Mouse (Mus musculus): ENCODE measurements around the gene Gm11563. TPM values are rescaled to one million over a fixed set of nuclear protein-coding genes. Genes with fewer than 3 reads are reported as not detected.
"Not testable (repeated sequence)": the region's sequence is repeated elsewhere in the genome, so short reads cannot be mapped to it uniquely, and the experiment has no call there.

Gene Gm11563
- polyA plus RNA-seq, 1 experiment = not detected

DNA sequence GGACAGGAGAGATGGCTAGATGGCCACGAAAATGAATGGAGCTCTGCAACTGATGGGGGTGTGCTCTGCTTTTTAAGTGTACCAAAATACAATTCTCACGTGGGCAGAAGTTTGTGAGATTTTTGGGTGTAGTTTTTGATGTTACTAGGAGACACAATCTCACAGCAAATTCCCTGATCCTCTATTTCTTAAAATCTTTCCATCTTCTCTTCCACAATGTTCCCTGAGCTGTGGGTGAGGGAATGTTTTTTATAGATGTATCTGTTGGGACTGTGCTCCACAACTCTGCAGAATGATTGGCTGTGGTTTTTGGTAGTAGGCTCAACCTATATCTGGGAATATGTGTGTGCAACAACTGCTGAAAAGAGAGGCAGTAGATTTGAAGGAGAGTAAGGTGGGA lies 25.5 kb downstream of the Gm11563 start:
- Histone ChIP-seq H3K4me3 (no peak overlapping the region), H3K27me3 (ENCODE audit: control insufficient read depth, insufficient read depth, insufficient read length) (no peaks in the 10 kb centered on the region), H3ac (ENCODE audit: control insufficient read depth, insufficient read length) (no peak overlapping the region), H3K4me2 (ENCODE audit: low read depth) (no peak overlapping the region), H3K79me2 (ENCODE audit: control insufficient read depth, insufficient read depth) (no peaks in the 10 kb centered on the region), H3K36me3 (ENCODE audit: control insufficient read depth, insufficient read depth) (no peaks in the 10 kb centered on the region)
- TF ChIP-seq POLR2AphosphoS2 (IDR thresholded peaks at IDR 0.05; ENCODE audit: insufficient read length, low read depth) (no peak), REST (IDR thresholded peaks at IDR 0.05; ENCODE audit: insufficient read depth, insufficient read length) (no peak), E2F4 (IDR thresholded peaks at IDR 0.05; ENCODE audit: insufficient read depth) (no peak), MYOD1 (IDR thresholded peaks at IDR 0.05; ENCODE audit: control insufficient read depth in 1 of 3, insufficient read length in 2 of 3, low read depth in 2 of 3) (no peak), TCF3 (IDR thresholded peaks at IDR 0.05; ENCODE audit: insufficient read length, low read depth) (no peak), POLR2A (IDR thresholded peaks at IDR 0.05; ENCODE audit: insufficient read length, low read depth) (no peak), MAX (IDR thresholded peaks at IDR 0.05; ENCODE audit: low read depth) (no peak), TCF12 (IDR thresholded peaks at IDR 0.05; ENCODE audit: insufficient read depth, poor library complexity, severe bottlenecking) (no peak), MYOG (IDR thresholded peaks at IDR 0.05; ENCODE audit: control insufficient read depth in 1 of 3, insufficient read depth in 1 of 3, insufficient read length in 2 of 3, low read depth in 2 of 3) (no peak), USF1 (IDR thresholded peaks at IDR 0.05; ENCODE audit: low read depth) (no peak)

DNA sequence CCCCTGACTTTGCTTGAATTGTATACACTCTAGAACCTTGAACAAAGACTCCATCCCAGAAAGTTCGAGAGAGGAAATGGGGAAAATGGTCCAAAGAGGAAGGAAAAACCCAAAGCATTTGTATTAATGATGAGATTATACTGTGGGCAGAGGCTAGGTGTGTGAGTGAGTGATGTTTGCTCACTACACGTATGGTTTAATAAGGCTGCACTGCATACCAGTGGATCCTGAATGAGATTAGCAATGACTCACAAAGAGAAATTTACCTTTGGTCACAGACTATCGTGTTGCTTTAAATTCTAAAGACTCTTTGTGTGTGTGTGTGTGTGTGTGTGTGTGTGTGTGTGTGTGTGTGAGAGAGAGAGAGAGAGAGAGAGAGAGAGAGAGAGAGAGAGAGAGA lies 27.9 kb downstream of the Gm11563 start:
- H3K36me3 ChIP-seq (ENCODE audit: control insufficient read depth, insufficient read depth) = no peaks in the 10 kb centered on the region
- H3ac ChIP-seq (ENCODE audit: control insufficient read depth, insufficient read length) = no peak overlapping the region
- no peak overlapping the region for H3K4me3 ChIP-seq
- no peak overlapping the region for H3K4me2 ChIP-seq (ENCODE audit: low read depth)
- no peaks in the 10 kb centered on the region for H3K79me2 ChIP-seq (ENCODE audit: control insufficient read depth, insufficient read depth)
- TF ChIP-seq MYOD1 (IDR thresholded peaks at IDR 0.05; ENCODE audit: control insufficient read depth in 1 of 3, insufficient read length in 2 of 3, low read depth in 2 of 3) = no peak
- no peak for TF ChIP-seq TCF3 (IDR thresholded peaks at IDR 0.05; ENCODE audit: insufficient read length, low read depth)
- no peak for TF ChIP-seq E2F4 (IDR thresholded peaks at IDR 0.05; ENCODE audit: insufficient read depth)
- no peak for TF ChIP-seq CEBPB (IDR thresholded peaks at IDR 0.05; ENCODE audit: insufficient read depth, poor library complexity, severe bottlenecking)
- no peak for TF ChIP-seq TCF12 (IDR thresholded peaks at IDR 0.05; ENCODE audit: insufficient read depth, poor library complexity, severe bottlenecking)
- TF ChIP-seq MAX (IDR thresholded peaks at IDR 0.05; ENCODE audit: low read depth) = no peak
- TF ChIP-seq MYOG (IDR thresholded peaks at IDR 0.05; ENCODE audit: control insufficient read depth in 1 of 3, insufficient read depth in 1 of 3, insufficient read length in 2 of 3, low read depth in 2 of 3) = no peak
- TF ChIP-seq POLR2AphosphoS2 (IDR thresholded peaks at IDR 0.05; ENCODE audit: insufficient read length, low read depth) = no peak
- TF ChIP-seq REST (IDR thresholded peaks at IDR 0.05; ENCODE audit: insufficient read depth, insufficient read length) = no peak
- no peak for TF ChIP-seq USF1 (IDR thresholded peaks at IDR 0.05; ENCODE audit: low read depth)
- no peak for TF ChIP-seq POLR2A (IDR thresholded peaks at IDR 0.05; ENCODE audit: insufficient read length, low read depth)
- no peak for TF ChIP-seq SRF (IDR thresholded peaks at IDR 0.05; ENCODE audit: control insufficient read depth, insufficient read length, low read depth)
- H3K27me3 ChIP-seq (ENCODE audit: control insufficient read depth, insufficient read depth, insufficient read length) = no peaks in the 10 kb centered on the region

DNA sequence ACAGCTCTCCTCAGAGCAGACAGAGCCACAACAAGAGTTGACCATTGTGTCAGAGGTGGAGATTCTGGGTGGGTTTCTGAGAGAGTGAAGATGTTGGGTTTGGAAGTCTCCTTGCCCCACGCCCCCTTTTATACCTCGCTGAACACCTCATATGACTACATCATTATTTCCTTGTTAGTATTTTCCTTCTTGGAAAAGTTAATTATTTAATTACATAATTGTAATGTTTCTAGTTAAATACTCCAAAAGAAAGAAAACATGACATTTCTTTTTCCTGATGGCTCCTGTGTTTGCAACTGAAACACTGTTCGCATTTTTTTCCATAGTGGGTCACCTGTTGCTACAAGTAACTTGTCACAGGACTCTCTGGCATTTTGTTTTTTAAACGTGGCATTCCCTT lies 30.6 kb downstream of the Gm11563 start, which contains the start of gene Krtap4-1:
TSS of gene Krtap4-1 (minus strand) at position 101 of the 400 bp plus-strand sequence.
- H3K36me3 ChIP-seq (ENCODE audit: control insufficient read depth, insufficient read depth) = no peaks in the 10 kb centered on the region
- TF ChIP-seq MYOD1 (IDR thresholded peaks at IDR 0.05; ENCODE audit: control insufficient read depth in 1 of 3, insufficient read length in 2 of 3, low read depth in 2 of 3) = no peak
- TF ChIP-seq TCF3 (IDR thresholded peaks at IDR 0.05; ENCODE audit: insufficient read length, low read depth) = no peak
- TF ChIP-seq E2F4 (IDR thresholded peaks at IDR 0.05; ENCODE audit: insufficient read depth) = no peak
- no peak for TF ChIP-seq MYOG (IDR thresholded peaks at IDR 0.05; ENCODE audit: control insufficient read depth in 1 of 3, insufficient read depth in 1 of 3, insufficient read length in 2 of 3, low read depth in 2 of 3)
- no peak for TF ChIP-seq SRF (IDR thresholded peaks at IDR 0.05; ENCODE audit: control insufficient read depth, insufficient read length, low read depth)
- no peak for TF ChIP-seq MAX (IDR thresholded peaks at IDR 0.05; ENCODE audit: low read depth)
- TF ChIP-seq TCF12 (IDR thresholded peaks at IDR 0.05; ENCODE audit: insufficient read depth, poor library complexity, severe bottlenecking) = no peak
- TF ChIP-seq POLR2AphosphoS2 (IDR thresholded peaks at IDR 0.05; ENCODE audit: insufficient read length, low read depth) = no peak
- no peak for TF ChIP-seq CEBPB (IDR thresholded peaks at IDR 0.05; ENCODE audit: insufficient read depth, poor library complexity, severe bottlenecking)
- no peak for TF ChIP-seq POLR2A (IDR thresholded peaks at IDR 0.05; ENCODE audit: insufficient read length, low read depth)
- no peak for TF ChIP-seq USF1 (IDR thresholded peaks at IDR 0.05; ENCODE audit: low read depth)
- TF ChIP-seq REST (IDR thresholded peaks at IDR 0.05; ENCODE audit: insufficient read depth, insufficient read length) = no peak
- no peaks in the 10 kb centered on the region for H3K27me3 ChIP-seq (ENCODE audit: control insufficient read depth, insufficient read depth, insufficient read length)
- H3K79me2 ChIP-seq (ENCODE audit: control insufficient read depth, insufficient read depth) = no peaks in the 10 kb centered on the region
- no peak within 1 kb of the TSS for H3K4me2 ChIP-seq (ENCODE audit: low read depth)
- H3K4me3 ChIP-seq = no peak within 1 kb of the TSS
- no peak within 1 kb of the TSS for H3ac ChIP-seq (ENCODE audit: control insufficient read depth, insufficient read length)

DNA sequence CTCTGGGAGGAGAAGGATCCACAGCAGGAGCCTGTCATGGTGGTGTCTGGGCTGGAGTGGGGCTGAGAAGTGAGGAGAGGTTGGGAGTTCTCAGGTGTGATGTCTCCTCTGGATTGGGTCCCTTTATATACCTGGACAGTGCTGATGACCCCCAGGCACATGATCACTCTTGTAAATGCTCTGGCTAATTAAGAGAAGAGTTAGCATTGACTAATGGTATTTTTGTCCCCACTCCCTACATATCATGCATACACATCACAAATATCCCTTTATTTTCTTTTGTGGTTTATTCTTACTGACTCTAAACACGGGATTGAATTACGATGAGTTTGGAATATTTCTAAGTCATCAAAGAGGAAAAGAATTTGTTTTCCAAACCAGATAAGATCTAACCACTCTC lies 38.4 kb downstream of the Gm11563 start, which contains the start of gene Gm11562:
TSS of gene Gm11562 (minus strand) at position 101 of the 400 bp plus-strand sequence.
- Histone ChIP-seq H3K27me3 (ENCODE audit: control insufficient read depth, insufficient read depth, insufficient read length) (no peaks in the 10 kb centered on the region), H3K4me3 (no peak within 1 kb of the TSS), H3K36me3 (ENCODE audit: control insufficient read depth, insufficient read depth) (no peaks in the 10 kb centered on the region), H3K4me2 (ENCODE audit: low read depth) (no peak within 1 kb of the TSS), H3K79me2 (ENCODE audit: control insufficient read depth, insufficient read depth) (no peaks in the 10 kb centered on the region), H3ac (ENCODE audit: control insufficient read depth, insufficient read length) (no peak within 1 kb of the TSS)
- no peak for TF ChIP-seq CEBPB (IDR thresholded peaks at IDR 0.05; ENCODE audit: insufficient read depth, poor library complexity, severe bottlenecking)

DNA sequence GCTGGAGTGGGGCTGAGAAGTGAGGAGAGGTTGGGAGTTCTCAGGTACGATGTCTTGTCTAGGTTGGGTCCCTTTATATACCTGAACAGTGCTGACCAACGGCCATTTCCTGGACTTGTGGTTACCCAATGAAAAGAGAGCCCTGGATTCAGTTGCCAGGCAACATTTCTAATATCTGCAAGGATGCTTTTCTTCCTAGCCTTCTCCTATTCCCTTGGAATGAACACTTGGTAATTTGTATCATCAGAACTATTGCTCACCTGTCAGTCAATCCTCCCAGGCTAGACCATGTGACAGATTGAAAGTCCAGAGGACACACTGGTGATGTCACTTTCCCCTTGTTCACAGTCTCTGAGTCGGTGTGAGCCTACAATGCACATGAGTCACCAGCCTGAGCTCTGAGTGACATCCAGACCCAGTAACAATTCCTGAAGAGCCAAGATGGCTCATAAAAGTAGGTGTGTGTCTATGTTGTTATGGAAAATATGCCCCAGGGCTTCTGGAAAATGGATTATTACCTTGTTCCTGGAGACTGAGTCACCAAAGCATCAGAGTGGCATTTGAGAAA lies 43.9 kb downstream of the Gm11563 start, which contains the start of gene Krtap2-4:
TSS of gene Krtap2-4 (minus strand) at position 51 of the 568 bp plus-strand sequence.
- Histone ChIP-seq H3K4me3 (no peak within 1 kb of the TSS), H3K36me3 (ENCODE audit: control insufficient read depth, insufficient read depth) (no peaks in the 10 kb centered on the region), H3ac (ENCODE audit: control insufficient read depth, insufficient read length) (no peak within 1 kb of the TSS), H3K4me2 (ENCODE audit: low read depth) (no peak within 1 kb of the TSS), H3K27me3 (ENCODE audit: control insufficient read depth, insufficient read depth, insufficient read length) (no peaks in the 10 kb centered on the region), H3K79me2 (ENCODE audit: control insufficient read depth, insufficient read depth) (no peaks in the 10 kb centered on the region)
- TF ChIP-seq REST (IDR thresholded peaks at IDR 0.05; ENCODE audit: insufficient read depth, insufficient read length) = no peak

DNA sequence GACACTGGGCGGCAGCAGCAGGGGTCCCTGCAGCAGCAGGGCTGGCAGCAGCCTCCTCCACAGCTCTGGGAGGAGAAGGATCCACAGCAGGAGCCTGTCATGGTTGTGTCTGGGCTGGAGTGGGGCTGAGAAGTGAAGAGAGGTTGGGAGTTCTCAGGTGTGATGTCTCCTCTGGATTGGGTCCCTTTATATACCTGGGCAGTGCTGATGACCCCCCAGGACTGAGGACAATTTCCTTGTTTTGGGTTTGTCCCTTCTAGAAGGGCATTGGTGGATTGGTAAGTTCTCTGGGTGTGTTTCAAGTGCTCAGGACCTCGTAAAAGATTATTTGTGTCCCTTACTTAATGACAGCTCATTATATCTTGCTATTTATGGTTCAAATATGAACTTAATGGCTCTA lies 48.7 kb downstream of the Gm11563 start, which contains the start of gene Gm11937:
TSS of gene Gm11937 (minus strand) at position 101 of the 400 bp plus-strand sequence.
- not testable (repeated sequence) for H3K79me2 ChIP-seq (ENCODE audit: control insufficient read depth, insufficient read depth); H3K27me3 ChIP-seq (ENCODE audit: control insufficient read depth, insufficient read depth, insufficient read length); H3K4me3 ChIP-seq; H3ac ChIP-seq (ENCODE audit: control insufficient read depth, insufficient read length); H3K4me2 ChIP-seq (ENCODE audit: low read depth); H3K36me3 ChIP-seq (ENCODE audit: control insufficient read depth, insufficient read depth)
